Mouse (Mus musculus) activated CD4-positive, CD25-positive, alpha-beta regulatory T cell, adult 9 weeks (primary cell): Measurements from ENCODE around the gene Psmg1. TPM values are rescaled to one million over a fixed set of nuclear protein-coding genes. Genes with fewer than 3 reads are reported as not detected.

Experiments used
- polyA plus RNA-seq: library from polyadenylated mRNA; unstranded; fragments of 100-300 nt; shearing (Covaris generic); gene quantifications from one replicate; pipeline ENCODE4 v1.2.1, GENCODE M21; 2017

Gene Psmg1
- polyA plus RNA-seq, result 65.6 TPM

GRCm38 (mm10) chr16:95990462-95991121, at the start of gene Psmg1:
TSS of gene Psmg1 (minus strand) at chr16:95990960.

Other genes with a start within 250 kb of the Psmg1 start
- gene Brwd1, start 91.6 kb upstream of the Psmg1 start, polyA plus RNA-seq, result 25.3 TPM
- gene Hmgn1, start 136.8 kb upstream of the Psmg1 start, polyA plus RNA-seq, result 75.4 TPM
- 10.8 TPM for gene Wrb, start 154.4 kb upstream of the Psmg1 start, polyA plus RNA-seq
- gene Lca5l, start 201.3 kb upstream of the Psmg1 start, polyA plus RNA-seq, result not detected
- gene Sh3bgr, start 209.5 kb upstream of the Psmg1 start, polyA plus RNA-seq, result not detected
- gene B3galt5, start 244.8 kb upstream of the Psmg1 start, polyA plus RNA-seq, result 1.4 TPM